Comparison of ENCODE assay signal across 8 mouse cellular contexts in the genomic region with DNA sequence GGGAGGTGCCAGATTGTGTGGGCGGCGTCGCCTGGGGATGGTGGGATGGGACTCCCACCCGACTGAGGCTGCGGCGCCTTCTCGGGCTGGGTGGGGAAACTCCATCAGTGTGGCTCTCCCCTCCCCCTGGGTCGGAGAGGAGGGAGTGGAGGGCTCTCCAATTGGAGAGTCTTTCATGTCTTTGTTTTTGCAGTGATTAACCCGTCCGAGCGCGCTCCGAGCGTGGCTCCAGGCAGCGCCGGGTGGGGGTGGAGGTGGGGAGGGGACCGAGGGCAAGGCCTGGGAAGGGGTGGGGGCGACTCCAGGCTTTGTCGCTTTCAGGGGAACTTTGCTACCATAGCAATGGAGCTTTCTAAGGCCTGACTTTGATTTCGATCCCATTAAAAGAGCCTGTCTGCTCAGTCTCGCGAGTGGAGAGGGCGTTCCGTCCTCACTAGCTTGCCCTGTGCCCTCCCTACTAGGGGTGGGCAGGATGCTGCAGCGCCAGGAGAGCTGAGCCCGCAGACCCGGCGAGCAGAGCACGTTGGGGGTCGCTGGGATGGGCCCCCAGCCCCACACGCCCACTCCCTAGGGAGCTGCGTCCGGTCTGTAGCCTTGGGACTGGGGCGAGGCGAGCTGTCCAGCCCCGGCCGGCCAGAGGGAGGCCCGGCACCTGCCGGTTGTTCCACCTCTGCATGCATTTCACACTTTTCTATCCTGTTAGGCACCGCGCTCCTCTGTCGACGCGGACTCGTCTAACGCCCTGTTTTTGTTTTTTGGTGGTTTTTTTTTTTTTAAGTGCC. TPM values are rescaled to one million over a fixed set of nuclear protein-coding genes. Genes with fewer than 3 reads are reported as not detected.
DNase-seq lines count a peak whose midpoint lies in the region; ATAC-seq lines count a peak whose summit lies in the region.

No protein-coding gene starts in this region.

- H3K27ac ChIP-seq in hindbrain, embryonic 15.5 days (replicated peaks) = no peak overlapping the region
- peak overlapping the region; percentile 85 for H3K27ac ChIP-seq in midbrain, embryonic 13.5 days

- H3K4me3 ChIP-seq in hindbrain, embryonic 15.5 days = peak overlapping the region; percentile 27
- peak overlapping the region; percentile 37 for H3K4me3 ChIP-seq in midbrain, embryonic 13.5 days (replicated peaks)

- H3K36me3 ChIP-seq in hindbrain, embryonic 15.5 days = no peaks in the 10 kb centered on the region
- no peaks in the 10 kb centered on the region for H3K36me3 ChIP-seq in midbrain, embryonic 13.5 days

- ATAC-seq in hindbrain, embryonic 15.5 days (ENCODE audit: low FRiP score, low read depth) = peak; percentile 73
- peak; percentile 85 for ATAC-seq in midbrain, embryonic 13.5 days

- whole genome bisulfite sequencing in hindbrain, embryonic 15.5 days = under 1% methylated on average over 46 of the region's 46 CpGs
- WGBS in midbrain, embryonic 13.5 days = under 1% methylated on average over 46 of the region's 46 CpGs

- peak; percentile 54 to 70 for DNase-seq in kidney, postnatal 4 days
- DNase-seq in kidney, postnatal 36 days = no peak
- peak; percentile 85 for DNase-seq in embryo, embryonic 9.5 days (ENCODE audit: extremely low spot score)
- no peak for DNase-seq in ovary, postnatal 14 days (ENCODE audit: low spot score)
- no peak for DNase-seq in urinary bladder, postnatal 10 days (ENCODE audit: low spot score)
- DNase-seq in heart, adult 11 months = no peak

- H3K4me1 ChIP-seq in hindbrain, embryonic 15.5 days (replicated peaks) = peaks cover 29% of the 10 kb centered on the region
- peaks cover 47% of the 10 kb centered on the region for H3K4me1 ChIP-seq in midbrain, embryonic 13.5 days (replicated peaks)

- peak overlapping the region; percentile 56 for H3K4me2 ChIP-seq in hindbrain, embryonic 15.5 days
- H3K4me2 ChIP-seq in midbrain, embryonic 13.5 days (replicated peaks) = peak overlapping the region; percentile 71

- peaks cover 54% of the 10 kb centered on the region for H3K27me3 ChIP-seq in hindbrain, embryonic 15.5 days
- peaks cover 82% of the 10 kb centered on the region for H3K27me3 ChIP-seq in midbrain, embryonic 13.5 days

- H3K9ac ChIP-seq in hindbrain, embryonic 15.5 days = peak overlapping the region; percentile 8
- peak overlapping the region; percentile 54 for H3K9ac ChIP-seq in midbrain, embryonic 13.5 days (replicated peaks)

- H3K9me3 ChIP-seq in hindbrain, embryonic 15.5 days = no peaks in the 10 kb centered on the region
- H3K9me3 ChIP-seq in midbrain, embryonic 13.5 days = no peaks in the 10 kb centered on the region

RNA-seq across cellular contexts. Expression of a gene that starts 30.6 kb away (rescaled TPM):
- polyA plus RNA-seq in hindbrain, embryonic 15.5 days (2015; fragmentation: Nextera tagmentation; extraction: Ambion mirVana) = 1.5 and 16.1 TPM in 2 replicates
- 12.0 and 15.8 TPM in 2 replicates for polyA plus RNA-seq in midbrain, embryonic 13.5 days (2015; fragmentation: Nextera tagmentation; extraction: Ambion mirVana)

RNA-seq across cellular contexts. Expression of a gene that starts 42.6 kb away (rescaled TPM):
- 0.95 and 1.4 TPM in 2 replicates for polyA plus RNA-seq in hindbrain, embryonic 15.5 days (2015; fragmentation: Nextera tagmentation; extraction: Ambion mirVana)
- 0.61 and 0.90 TPM in 2 replicates for polyA plus RNA-seq in midbrain, embryonic 13.5 days (2015; fragmentation: Nextera tagmentation; extraction: Ambion mirVana)

Comparison
In these comparisons a context has a peak if more than half of its experiments do, and no peak if none do; other contexts are left out.
1. DNase-seq: peak in kidney, postnatal 4 days (2 of 2) and embryo, embryonic 9.5 days (single experiment); none in kidney, postnatal 36 days (0 of 2), ovary, postnatal 14 days (single experiment), urinary bladder, postnatal 10 days (single experiment) and heart, adult 11 months (single experiment).